Mouse (Mus musculus) heart, adult 2 months (tissue): Measurements from ENCODE around the gene Atg2a.

Experiments
- CTCF ChIP-seq: fragments of 200-600 bp; IDR thresholded peaks from 2 replicates; pipeline ENCODE4 v1.8.1; 2022; ENCODE audit warnings: antibody characterized with exemption, mild to moderate bottlenecking, moderate library complexity
- EP300 ChIP-seq: fragments of 200-500 bp; IDR thresholded peaks from 2 replicates; pipeline ENCODE4 v1.6.1; 2011; ENCODE audit warnings: low read depth, low read length, control low read depth; ENCODE audit not compliant: insufficient read depth
- POLR2A ChIP-seq: fragments of 200-500 bp; IDR thresholded peaks from 2 replicates; pipeline ENCODE4 v1.6.1; 2011; ENCODE audit warnings: mild to moderate bottlenecking, low read depth, low read length, control low read depth; ENCODE audit not compliant: insufficient read depth

DNA sequence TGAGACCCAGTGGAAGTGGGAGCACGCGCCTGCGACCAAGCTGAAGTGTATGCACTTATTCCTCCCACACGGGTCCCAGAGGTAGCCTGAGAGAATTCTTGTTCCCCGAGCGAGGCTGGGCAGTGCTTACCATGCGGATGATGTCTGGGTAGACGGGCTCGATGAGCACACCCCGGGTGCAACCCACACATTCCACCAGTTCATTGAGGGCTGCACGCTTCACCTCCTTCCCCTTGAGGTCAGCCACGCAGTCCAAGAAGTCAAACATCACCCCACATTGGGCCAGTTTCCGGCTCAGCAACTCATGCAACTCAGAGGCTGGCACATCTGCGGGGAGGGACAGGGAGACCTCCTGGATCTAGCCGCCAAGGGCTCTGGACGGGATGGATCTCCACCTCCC lies 7.8 kb upstream of the Atg2a start:
- TF ChIP-seq CTCF (no peak), POLR2A (no peak), EP300 (no peak)
